Mouse (Mus musculus): ENCODE data around the gene Cmtm5.

The Cmtm5 gene

GRCm38 (mm10) chr14:54935904-54936830 lies at the start of gene Cmtm5:
Gene Cmtm5, plus strand, starts transcription at chr14:54936261.
- DNase-seq, result peak; percentile 64

- no peak for DNase-seq
These were observed 43.9 kb upstream of the Cmtm5 start, which contains the start of gene Pabpn1 for GRCm38 (mm10) chr14:54892200-54892599. Gene Pabpn1, plus strand, starts transcription at chr14:54892500.

GRCm38 (mm10) chr14:54893651-54894181 lies 42.3 kb upstream of the Cmtm5 start:
- peak; percentile 100 for DNase-seq

DNA sequence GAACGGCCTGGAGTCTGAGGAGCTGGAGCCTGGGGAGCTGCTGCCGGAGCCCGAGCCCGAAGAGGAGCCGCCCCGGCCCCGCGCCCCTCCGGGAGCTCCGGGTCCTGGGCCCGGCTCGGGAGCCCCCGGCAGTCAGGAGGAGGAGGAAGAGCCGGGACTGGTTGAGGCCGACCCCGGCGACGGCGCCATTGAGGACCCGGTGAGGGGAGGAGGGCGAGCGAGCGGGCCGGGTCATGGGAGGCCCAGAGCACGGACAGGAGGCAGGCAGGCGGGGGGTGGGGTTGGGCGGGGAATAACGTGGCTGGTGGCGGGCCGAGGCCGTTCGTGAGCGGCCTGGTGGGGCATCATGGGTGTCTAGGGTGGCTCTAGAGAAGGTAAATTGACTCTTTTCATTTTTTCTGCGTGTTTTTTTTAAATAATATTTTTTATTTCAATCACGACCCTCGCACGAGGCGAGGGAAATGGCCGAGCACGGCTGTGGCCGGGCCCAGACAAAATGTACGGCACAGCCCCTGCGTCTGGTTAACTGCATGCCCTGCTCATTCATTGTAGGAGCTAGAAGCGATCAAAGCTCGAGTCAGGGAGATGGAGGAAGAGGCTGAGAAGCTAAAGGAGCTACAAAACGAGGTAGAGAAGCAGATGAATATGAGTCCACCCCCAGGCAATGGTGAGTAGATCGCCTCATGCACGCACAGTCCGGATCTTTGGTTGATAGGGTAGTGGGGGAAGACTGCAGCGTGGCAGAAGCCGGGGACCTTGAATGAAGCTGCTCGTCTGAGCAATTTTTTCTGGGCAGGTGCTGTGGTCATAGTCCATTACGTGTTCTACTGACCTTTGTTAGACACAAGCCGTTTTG lies 41.5 kb upstream of the Cmtm5 start:
- DNase-seq, result no peak

GRCm38 (mm10) chr14:54897445-54897844 lies 38.6 kb upstream of the Cmtm5 start:
- DNase-seq, result no peak

DNA sequence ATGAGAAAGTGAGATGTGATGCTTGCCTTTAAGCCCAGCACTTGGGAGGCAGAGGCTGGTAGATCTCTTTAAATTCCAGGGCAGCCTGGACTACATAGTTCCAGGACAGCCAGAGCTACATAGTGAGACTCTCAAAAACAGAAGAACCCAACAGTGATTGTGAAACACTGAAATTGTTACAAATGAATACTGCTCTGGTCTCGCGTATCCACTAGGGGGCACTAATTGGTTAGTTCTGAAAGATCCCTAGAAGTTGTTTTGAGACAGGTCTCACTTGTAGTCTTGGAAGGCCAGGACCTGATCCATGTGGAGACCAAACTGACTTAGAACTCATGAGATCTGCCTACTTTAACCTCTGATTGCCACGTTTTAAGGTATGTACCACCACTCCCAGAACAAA lies 35.7 kb upstream of the Cmtm5 start:
- DNase-seq, result peak; percentile 64

- DNase-seq, result no peak
These were observed 32.4 kb upstream of the Cmtm5 start for GRCm38 (mm10) chr14:54903641-54904040.

GRCm38 (mm10) chr14:54908682-54909081 lies 27.4 kb upstream of the Cmtm5 start:
- no peak for DNase-seq

- peak; percentile 59 for DNase-seq
These were observed 23.8 kb upstream of the Cmtm5 start for GRCm38 (mm10) chr14:54912109-54912850.

GRCm38 (mm10) chr14:54912886-54913285 lies 23.2 kb upstream of the Cmtm5 start, which contains the start of gene Slc22a17:
Gene Slc22a17, minus strand, starts transcription at chr14:54913132.
- peak; percentile 82 for DNase-seq

GRCm38 (mm10) chr14:54913343-54913742 lies 22.7 kb upstream of the Cmtm5 start:
- DNase-seq, result no peak

DNA sequence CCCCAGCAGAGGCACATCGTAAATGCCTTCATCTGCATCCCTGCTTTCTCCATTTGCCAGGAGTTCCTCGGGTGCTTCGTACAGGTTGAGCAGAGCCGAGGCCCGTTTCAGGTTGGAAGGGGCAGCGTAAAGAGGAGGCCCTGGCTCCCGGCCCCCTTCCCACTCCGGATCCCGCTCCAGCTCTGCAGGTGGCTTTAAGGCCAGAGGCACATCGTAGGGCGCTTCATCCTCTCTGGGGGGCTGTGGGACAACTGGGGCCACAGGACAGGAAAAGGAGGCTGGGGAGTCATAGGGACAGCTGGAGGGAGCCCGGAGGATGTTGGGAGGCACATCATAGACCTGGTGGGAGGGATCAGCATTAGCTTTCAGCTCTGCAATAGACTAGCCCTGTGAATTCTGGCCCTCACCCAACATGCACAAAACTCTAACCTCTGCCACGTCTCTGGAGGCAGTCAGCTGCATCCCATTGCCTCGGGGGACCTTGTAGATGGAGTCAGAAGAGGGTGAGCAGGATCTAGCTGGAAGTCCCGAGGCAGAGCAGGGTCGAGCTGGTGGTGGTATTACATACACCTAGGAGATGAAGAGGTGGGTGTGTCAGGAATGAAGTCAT lies 15.9 kb upstream of the Cmtm5 start:
- no peak for DNase-seq

- DNase-seq, result no peak
These were observed 11.3 kb upstream of the Cmtm5 start for GRCm38 (mm10) chr14:54924641-54925348.

DNA sequence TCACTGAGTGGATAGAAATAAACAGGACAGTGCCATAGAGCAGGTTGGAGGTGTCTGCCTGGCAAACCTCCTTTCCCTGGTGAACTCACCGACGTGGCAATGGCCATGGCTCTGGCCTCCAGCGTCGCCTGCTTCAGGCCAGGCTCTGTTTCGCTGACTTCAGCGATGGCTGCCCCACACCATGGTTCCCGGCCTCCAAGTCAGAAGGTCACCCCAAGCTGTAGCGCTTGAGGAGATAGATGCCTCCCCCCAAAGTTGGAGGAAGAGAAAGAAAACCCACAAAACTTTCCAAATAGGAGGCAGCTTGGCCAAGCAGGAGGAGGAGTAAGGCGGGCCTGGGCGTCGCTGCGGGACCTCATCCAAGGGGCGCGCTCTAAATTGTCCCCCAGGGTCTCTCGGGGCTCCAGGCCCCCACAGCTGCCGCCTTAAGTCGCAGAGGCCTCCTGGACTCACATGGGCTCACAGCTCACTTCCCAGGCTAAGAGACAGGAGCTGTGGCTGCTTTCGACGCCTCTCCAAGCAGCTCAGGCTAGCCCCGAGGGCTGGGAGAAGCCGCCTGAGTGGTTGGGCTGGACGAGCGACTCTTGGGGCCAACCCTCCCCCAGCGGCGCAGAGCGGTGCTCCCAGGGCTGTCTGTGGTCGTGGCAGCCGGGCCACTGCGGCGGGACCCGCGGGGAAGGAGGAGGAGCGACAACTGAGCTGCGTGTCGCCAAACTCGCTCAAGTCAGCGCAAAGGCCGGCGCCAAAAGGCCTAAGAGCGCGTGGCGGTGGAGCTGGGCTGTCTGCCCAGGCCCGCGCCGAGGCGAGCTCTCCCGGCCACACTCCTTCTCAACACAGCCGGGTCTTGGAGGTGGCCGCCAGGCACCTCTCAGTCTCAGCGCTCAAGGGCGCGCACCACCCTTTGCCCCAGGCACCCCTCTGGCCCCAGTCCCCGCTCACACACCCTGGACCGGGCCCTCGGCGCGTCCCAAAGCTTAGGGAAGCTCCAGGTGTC lies 10.4 kb upstream of the Cmtm5 start, which contains the start of gene Efs:
Gene Efs, minus strand, starts transcription at position 778 of the 994 bp plus-strand sequence.
- DNase-seq, result peak; percentile 46

DNA sequence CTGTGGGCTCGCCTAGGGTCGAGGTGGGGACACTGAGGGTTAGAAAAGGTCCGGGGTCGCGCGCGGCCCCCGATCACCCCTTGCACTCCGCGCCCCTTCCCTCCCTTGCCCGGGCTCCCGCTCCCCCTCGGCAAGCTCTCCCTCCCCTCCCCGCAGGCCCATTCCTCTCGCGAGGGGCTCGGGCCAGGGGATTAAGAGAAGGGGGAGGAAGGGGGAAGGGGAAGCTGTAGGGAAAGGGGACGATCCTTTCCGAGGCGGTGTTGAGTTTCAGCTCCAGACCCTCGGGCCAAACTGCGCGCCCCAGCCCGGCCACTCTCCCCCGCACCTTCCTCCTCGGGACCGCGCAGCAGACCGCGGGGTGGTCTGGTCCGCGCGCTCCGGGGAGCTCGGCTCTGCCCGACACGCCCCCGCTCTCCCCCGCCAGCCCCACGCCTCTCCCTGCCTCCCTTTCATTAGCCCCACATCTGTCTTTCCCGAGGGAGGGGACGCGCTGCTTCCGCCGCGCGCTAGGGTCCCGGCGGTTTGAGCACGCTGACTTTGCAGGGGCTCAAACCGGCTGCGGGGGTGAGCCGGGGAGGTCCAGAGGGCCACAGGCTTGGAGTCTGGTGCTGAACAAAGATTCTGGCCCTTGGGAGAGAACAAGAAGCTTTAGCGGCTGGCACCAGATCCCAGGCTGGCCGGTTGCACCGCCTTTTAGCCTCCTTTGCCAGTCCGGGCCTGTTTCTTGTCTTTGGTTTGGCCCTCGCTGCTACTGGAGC lies 9.5 kb upstream of the Cmtm5 start:
- no peak for DNase-seq

DNA sequence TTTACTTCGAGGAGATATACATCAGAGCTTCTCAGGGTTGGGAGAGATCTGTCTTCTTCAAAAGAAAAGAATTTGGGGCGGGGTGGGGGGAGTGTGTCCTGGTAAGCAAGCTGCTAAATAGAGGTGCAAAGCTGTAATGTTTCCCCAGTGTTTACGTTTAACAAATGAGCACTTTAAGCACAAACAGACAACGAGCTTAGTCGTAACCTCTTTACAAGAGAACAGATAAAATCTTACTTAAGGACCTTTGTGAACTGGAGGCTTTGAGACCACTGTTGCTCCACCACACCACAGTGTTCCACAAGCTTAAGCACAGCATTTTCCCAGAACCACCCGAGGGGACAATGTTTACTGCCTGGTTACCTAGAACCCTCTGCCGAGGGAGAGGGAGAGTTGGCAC lies 8.8 kb upstream of the Cmtm5 start:
- DNase-seq, result no peak

GRCm38 (mm10) chr14:54929801-54930200 lies 6.3 kb upstream of the Cmtm5 start:
- DNase-seq, result no peak

DNA sequence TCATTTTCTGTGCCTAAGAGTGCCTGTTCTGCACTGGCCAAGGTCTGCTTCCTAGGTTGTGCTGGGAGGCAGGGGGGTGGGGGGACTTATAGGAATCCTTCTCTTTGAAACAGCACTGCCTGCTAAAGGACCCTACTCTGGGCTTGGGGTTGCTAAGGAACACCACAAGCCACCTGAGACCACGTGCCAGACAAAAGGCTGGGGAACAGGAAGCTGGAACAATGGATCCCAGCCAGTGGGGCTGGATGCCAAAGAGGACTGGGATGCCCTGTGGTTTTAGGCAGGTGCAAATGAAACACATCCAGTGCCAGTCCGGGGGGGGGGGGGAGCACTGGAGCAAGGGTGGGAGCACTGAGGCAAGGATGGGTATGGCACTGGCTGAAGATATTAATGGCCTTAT lies 5.6 kb upstream of the Cmtm5 start:
- DNase-seq, result no peak

DNA sequence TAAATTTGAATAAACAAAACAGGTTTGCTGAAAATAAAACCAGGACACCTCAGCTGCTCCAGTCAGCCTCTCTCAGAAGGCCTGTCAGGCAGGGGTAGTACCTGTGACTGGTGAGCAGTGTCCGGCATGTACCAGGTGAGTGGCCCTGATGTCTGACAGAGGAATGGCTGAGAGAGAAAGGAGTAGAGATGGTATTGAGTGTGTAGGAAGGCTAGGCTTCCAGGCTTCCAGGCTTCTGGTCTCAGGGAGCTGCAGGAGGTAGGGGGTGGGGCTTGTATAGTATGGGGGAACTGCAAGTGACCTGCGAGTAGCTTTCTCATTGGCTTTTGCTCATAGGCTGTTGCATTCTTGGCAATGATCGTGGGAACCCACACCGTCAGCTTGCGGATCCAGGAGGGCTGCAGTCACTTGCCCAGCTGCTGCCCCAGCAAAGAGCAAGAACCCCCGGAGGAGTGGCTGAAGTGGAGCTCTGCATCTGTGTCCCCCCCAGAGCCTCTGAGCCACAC lies 3.4 kb upstream of the Cmtm5 start, which contains the start of gene Il25:
Gene Il25, plus strand, starts transcription at position 51 of the 506 bp plus-strand sequence.
- no peak for DNase-seq
